Mouse (Mus musculus): ENCODE measurements at regions not wholly inside any gene's neighbourhood (a gene's known extent, or its start where the extent isn't known, plus 50 kb on each side); places are given as distances from the start of the nearest gene placed in this dataset.

DNA sequence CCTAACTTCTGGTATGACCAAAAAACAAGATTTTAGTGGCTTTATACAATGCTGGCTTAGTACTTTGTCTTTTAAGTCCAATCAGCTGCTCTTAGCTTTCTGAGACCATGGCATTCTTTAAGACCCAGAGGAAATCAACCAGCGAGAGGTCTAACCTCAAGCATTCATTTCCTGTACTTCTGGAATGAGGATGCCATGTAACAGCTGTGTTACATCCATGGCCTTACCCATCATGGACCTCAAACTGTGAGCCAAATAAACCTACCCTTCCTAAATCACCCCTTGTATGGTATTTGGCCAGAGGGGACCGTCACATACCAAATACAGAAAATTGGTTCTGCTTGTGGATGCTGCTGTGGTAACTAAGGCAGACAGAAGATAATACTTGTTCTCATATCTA is 372.1 kb upstream of the Atp2b1 start:
- TF ChIP-seq CTCF (IDR thresholded peaks at IDR 0.05; ENCODE audit: extremely low read depth, insufficient read depth, low read length) (no peak), POLR2A (IDR thresholded peaks at IDR 0.05; ENCODE audit: extremely low read depth, insufficient read depth, low read length) (no peak)
